Mouse (Mus musculus) lung, postnatal 0 days (tissue): ENCODE measurements around the gene Prokr1. TPM values are rescaled to one million over a fixed set of nuclear protein-coding genes. Genes with fewer than 3 reads are reported as not detected.

Experiments
- ATAC-seq: fragments of 200-750 bp; cut with Nextera tagmentation; 2 replicates; pipeline ENCODE4 v1.8.0; 2017; ENCODE audit warnings: moderate library complexity
- DNase-seq: peaks from one replicate; pipeline ENCODE4 v3.0.0-alpha.2; 2016; ENCODE audit warnings: low spot score
- H3K27ac ChIP-seq: fragments of 300-500 bp; sonication (generic); 2 replicates; pipeline ENCODE4 v1.5.1; 2014; ENCODE audit warnings: antibody characterized with exemption, mild to moderate bottlenecking, low read length, mixed read lengths
- H3K27me3 ChIP-seq: fragments of 300-500 bp; sonication (generic); replicated peaks from 2 replicates; pipeline ENCODE4 v1.6.1; 2014; ENCODE audit warnings: low read length, mixed read lengths; ENCODE audit not compliant: insufficient read depth
- H3K36me3 ChIP-seq: fragments of 300-500 bp; sonication (generic); 2 replicates; pipeline ENCODE4 v1.6.1; 2014; ENCODE audit warnings: low read length, mixed read lengths; ENCODE audit not compliant: insufficient read depth
- H3K4me1 ChIP-seq: fragments of 300-500 bp; sonication (generic); 2 replicates; pipeline ENCODE4 v1.6.1; 2014; ENCODE audit warnings: antibody characterized with exemption, low read depth, low read length, mixed read lengths; ENCODE audit not compliant: insufficient read depth
- H3K4me2 ChIP-seq: fragments of 300-500 bp; sonication (generic); replicated peaks from 2 replicates; pipeline ENCODE4 v1.6.1; 2014; ENCODE audit warnings: low read depth, mild to moderate bottlenecking, low read length, moderate library complexity, mixed read lengths
- H3K4me3 ChIP-seq: fragments of 300-500 bp; sonication (generic); 2 replicates; pipeline ENCODE4 v1.5.1; 2014; ENCODE audit warnings: low read depth, low read length
- H3K9ac ChIP-seq: fragments of 300-500 bp; sonication (generic); replicated peaks from 2 replicates; pipeline ENCODE4 v1.6.1; 2014; ENCODE audit warnings: low read depth, mild to moderate bottlenecking
- H3K9me3 ChIP-seq: fragments of 300-500 bp; sonication (generic); 2 replicates; pipeline ENCODE4 v1.6.1; 2016; ENCODE audit warnings: low read length, mixed read lengths
- CTCF ChIP-seq: IDR thresholded peaks from 2 replicates; pipeline ENCODE4 v1.5.1; 2016; ENCODE audit warnings: antibody characterized with exemption, mild to moderate bottlenecking
- EP300 ChIP-seq: IDR thresholded peaks from 2 replicates; pipeline ENCODE4 v1.6.1; 2016; ENCODE audit warnings: antibody characterized with exemption, mild to moderate bottlenecking, control low read depth
- WGBS: fragments of 180-500 bp; shearing (Covaris S2); extraction: QIAGEN DNeasy Blood & Tissue Kit; methylation state at CpG from one replicate; pipeline ENCODE4 v1.1.7; 2014; 5-methylcytosine and 5-hydroxymethylcytosine counted together
- polyA plus RNA-seq: library from polyadenylated mRNA; unstranded; fragments of >200 nt; fragmentation: Nextera tagmentation; extraction: Ambion mirVana; gene quantifications from 2 replicates; pipeline ENCODE4 v1.2.1, GENCODE M21; 2015

Prokr1 gene
- polyA plus RNA-seq, 1 experiment from 2014 or later: 0.41 TPM

GRCm38 (mm10) chr6:87541171-87541571 is 49.4 kb downstream of the Prokr1 start:
- H3K4me3 ChIP-seq: no peak overlapping the region
- ATAC-seq (peak; percentile 44), DNase-seq (peak; percentile 44)
- H3K36me3 ChIP-seq: no peaks in the 10 kb centered on the region
- no peak overlapping the region for H3K4me2 ChIP-seq
- no peaks in the 10 kb centered on the region for H3K27me3 ChIP-seq
- 57% methylated on average over 6 of the region's 6 CpGs for whole genome bisulfite sequencing
- TF ChIP-seq EP300: no peak
- no peak for TF ChIP-seq CTCF
- peaks cover under 1% of the 10 kb centered on the region; the same call in 1 of the 2 replicates for H3K9me3 ChIP-seq
- 0 out of 2 replicates have a peak, but pooled peaks cover 3% of the 10 kb centered on the region for H3K4me1 ChIP-seq
- H3K27ac ChIP-seq: no peak overlapping the region
- H3K9ac ChIP-seq: no peak overlapping the region

GRCm38 (mm10) chr6:87538376-87539270 is 51.9 kb downstream of the Prokr1 start:
- H3K9ac ChIP-seq: no peak overlapping the region
- H3K4me3 ChIP-seq: no peak overlapping the region
- 0 out of 2 replicates have a peak, but pooled peaks cover 3% of the 10 kb centered on the region for H3K4me1 ChIP-seq
- DNase-seq (no peak), ATAC-seq (no peak)
- no peak overlapping the region for H3K4me2 ChIP-seq
- TF ChIP-seq EP300 (no peak), CTCF (no peak)
- no peaks in the 10 kb centered on the region for H3K36me3 ChIP-seq
- H3K9me3 ChIP-seq: no peaks in the 10 kb centered on the region
- no peaks in the 10 kb centered on the region for H3K27me3 ChIP-seq
- 78% methylated on average over 15 of the region's 15 CpGs for WGBS
- H3K27ac ChIP-seq: no peak overlapping the region

GRCm38 (mm10) chr6:87537678-87538077 is 52.9 kb downstream of the Prokr1 start:
- 59% methylated on average over 5 of the region's 5 CpGs for WGBS

GRCm38 (mm10) chr6:87536270-87536669 is 54.3 kb downstream of the Prokr1 start:
- no peak for DNase-seq
- no peaks in the 10 kb centered on the region for H3K9me3 ChIP-seq
- H3K27ac ChIP-seq: no peak overlapping the region
- H3K4me3 ChIP-seq: no peak overlapping the region
- H3K4me2 ChIP-seq: no peak overlapping the region
- no peak overlapping the region for H3K9ac ChIP-seq
- 0 out of 2 replicates have a peak, but pooled peaks cover under 1% of the 10 kb centered on the region for H3K4me1 ChIP-seq
- H3K27me3 ChIP-seq: no peaks in the 10 kb centered on the region
- H3K36me3 ChIP-seq: no peaks in the 10 kb centered on the region
- TF ChIP-seq CTCF (no peak), EP300 (no peak)
- WGBS: 68% methylated on average over 7 of the region's 8 CpGs
- ATAC-seq: no peak

More at GRCm38 (mm10) chr6:87537678-87538077, 52.9 kb downstream of the Prokr1 start:
- no peak for ATAC-seq
- no peaks in the 10 kb centered on the region for H3K27me3 ChIP-seq
- no peak overlapping the region for H3K27ac ChIP-seq
- H3K36me3 ChIP-seq: no peaks in the 10 kb centered on the region
- no peak overlapping the region for H3K4me2 ChIP-seq
- DNase-seq: no peak
- no peak for TF ChIP-seq CTCF
- no peak for TF ChIP-seq EP300
- H3K9me3 ChIP-seq: no peaks in the 10 kb centered on the region
- H3K4me3 ChIP-seq: no peak overlapping the region
- no peak overlapping the region for H3K9ac ChIP-seq
- 0 out of 2 replicates have a peak, but pooled peaks cover 3% of the 10 kb centered on the region for H3K4me1 ChIP-seq

- WGBS: 38% methylated on average over 9 of the region's 9 CpGs
- TF ChIP-seq CTCF (no peak), EP300 (no peak)
- no peak for ATAC-seq
Observed at GRCm38 (mm10) chr6:87535651-87536050, 54.9 kb downstream of the Prokr1 start.

GRCm38 (mm10) chr6:87534855-87535575 is 55.5 kb downstream of the Prokr1 start:
- WGBS: 55% methylated on average over 9 of the region's 9 CpGs
- Histone ChIP-seq H3K4me3 (no peak overlapping the region), H3K36me3 (no peaks in the 10 kb centered on the region), H3K27me3 (no peaks in the 10 kb centered on the region), H3K4me2 (no peak overlapping the region), H3K9ac (no peak overlapping the region), H3K9me3 (no peaks in the 10 kb centered on the region), H3K4me1 (no peaks in the 10 kb centered on the region), H3K27ac (no peak overlapping the region)
- no peak for TF ChIP-seq EP300
- no peak for TF ChIP-seq CTCF
- peak; percentile 39 for DNase-seq
- peak; percentile 40 for ATAC-seq

More at GRCm38 (mm10) chr6:87535651-87536050, 54.9 kb downstream of the Prokr1 start:
- Histone ChIP-seq H3K27me3 (no peaks in the 10 kb centered on the region), H3K9ac (no peak overlapping the region), H3K4me2 (no peak overlapping the region), H3K36me3 (no peaks in the 10 kb centered on the region), H3K9me3 (no peaks in the 10 kb centered on the region), H3K4me3 (no peak overlapping the region), H3K4me1 (no peaks in the 10 kb centered on the region), H3K27ac (no peak overlapping the region)
- DNase-seq: peak; percentile 19
